Mouse (Mus musculus): Measurements from ENCODE around the gene Olfr1417. TPM values are rescaled to one million over a fixed set of nuclear protein-coding genes. Genes with fewer than 3 reads are reported as not detected.
"Not testable (repeated sequence)": the region's sequence is repeated elsewhere in the genome, so short reads cannot be mapped to it uniquely, and the experiment has no call there.

Olfr1417 gene
- not detected in 2 replicates for polyA plus RNA-seq (2016; fragmentation: Nextera tagmentation; extraction: Ambion mirVana)

- no peak within 1 kb of the TSS for H3K4me2 ChIP-seq (replicated peaks)
- ATAC-seq (ENCODE audit: low FRiP score, low read depth): no peak
- H3K4me3 ChIP-seq: no peak within 1 kb of the TSS
- no peaks in the 10 kb centered on the region for H3K27me3 ChIP-seq
- 89% methylated on average over 4 of the region's 4 CpGs for WGBS
- H3K36me3 ChIP-seq: no peaks in the 10 kb centered on the region
- no peaks in the 10 kb centered on the region for H3K9me3 ChIP-seq
- H3K9ac ChIP-seq (replicated peaks): no peak within 1 kb of the TSS
- no peak within 1 kb of the TSS for H3K27ac ChIP-seq (replicated peaks)
- no peaks in the 10 kb centered on the region for H3K4me1 ChIP-seq
These were observed at the start of gene Olfr1417 for GRCm38 (mm10) chr19:11839119-11839518. TSS of gene Olfr1417 (minus strand) at chr19:11839219.

- Histone ChIP-seq H3K4me2 (replicated peaks) (no peak within 1 kb of the TSS), H3K36me3 (no peaks in the 10 kb centered on the region), H3K4me3 (no peak within 1 kb of the TSS), H3K9me3 (no peaks in the 10 kb centered on the region), H3K27ac (replicated peaks) (no peak within 1 kb of the TSS), H3K4me1 (no peaks in the 10 kb centered on the region), H3K27me3 (no peaks in the 10 kb centered on the region), H3K9ac (replicated peaks) (no peak within 1 kb of the TSS)
- WGBS: 39% methylated on average over 1 of the region's 1 CpGs
- no peak for ATAC-seq (ENCODE audit: low FRiP score, low read depth)
These were observed 47.2 kb upstream of the Olfr1417 start, which contains the start of gene Olfr1420 for GRCm38 (mm10) chr19:11886265-11886664. TSS of gene Olfr1420 (plus strand) at chr19:11886565.

DNA sequence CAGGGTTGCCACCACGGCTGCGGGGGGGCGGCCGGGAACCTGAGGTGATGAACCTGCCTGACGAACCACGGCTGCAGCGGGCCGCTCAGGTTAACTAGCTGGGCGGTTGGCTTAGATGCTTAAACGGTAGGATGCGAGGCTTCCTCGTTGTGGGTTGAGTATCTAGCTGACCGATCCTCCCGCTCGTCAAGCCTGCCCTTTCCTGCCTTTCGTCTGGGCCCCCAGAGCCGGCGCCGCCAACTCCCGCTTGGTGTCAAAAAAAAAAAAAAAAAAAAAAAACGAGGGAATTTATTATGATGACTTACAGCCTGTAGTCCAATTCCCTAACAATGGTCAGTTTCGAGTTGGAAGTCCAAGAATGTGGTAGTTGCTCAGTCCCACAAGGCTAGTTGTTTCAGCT is 39.4 kb upstream of the Olfr1417 start:
- 64% methylated on average over 22 of the region's 22 CpGs for WGBS
- H3K4me2 ChIP-seq (replicated peaks); H3K27me3 ChIP-seq; H3K9me3 ChIP-seq; H3K9ac ChIP-seq (replicated peaks); H3K4me1 ChIP-seq; H3K36me3 ChIP-seq; ATAC-seq (ENCODE audit: low FRiP score, low read depth); H3K27ac ChIP-seq (replicated peaks); H3K4me3 ChIP-seq: not testable (repeated sequence)

DNA sequence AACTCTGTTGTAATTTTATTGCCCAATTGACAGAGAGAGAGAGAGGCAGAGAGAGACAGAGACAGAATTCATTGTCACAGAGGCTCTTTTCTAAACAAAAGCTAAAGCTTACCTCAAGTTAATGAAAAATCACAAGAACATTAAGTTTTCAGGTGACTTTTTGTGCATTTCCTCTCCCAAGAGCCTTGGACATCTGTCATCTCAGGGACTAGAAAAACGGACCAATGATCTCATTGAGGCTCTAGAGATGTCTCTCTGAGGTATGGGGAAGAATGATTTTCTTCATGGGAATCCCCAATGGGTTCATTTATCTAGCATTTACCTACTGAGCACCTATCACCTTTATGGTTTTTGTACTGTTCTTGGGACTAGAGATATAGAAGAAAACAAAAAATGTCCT is 36.0 kb upstream of the Olfr1417 start, which contains the start of gene Olfr1419:
TSS of gene Olfr1419 (minus strand) at position 101 of the 400 bp plus-strand sequence.
- ATAC-seq (ENCODE audit: low FRiP score, low read depth): no peak
- Histone ChIP-seq H3K4me2 (replicated peaks) (no peak within 1 kb of the TSS), H3K27ac (replicated peaks) (no peak within 1 kb of the TSS), H3K4me3 (no peak within 1 kb of the TSS), H3K9ac (replicated peaks) (no peak within 1 kb of the TSS), H3K36me3 (no peaks in the 10 kb centered on the region), H3K27me3 (no peaks in the 10 kb centered on the region), H3K4me1 (no peaks in the 10 kb centered on the region), H3K9me3 (no peaks in the 10 kb centered on the region)
- WGBS: 44% methylated on average over 1 of the region's 1 CpGs

DNA sequence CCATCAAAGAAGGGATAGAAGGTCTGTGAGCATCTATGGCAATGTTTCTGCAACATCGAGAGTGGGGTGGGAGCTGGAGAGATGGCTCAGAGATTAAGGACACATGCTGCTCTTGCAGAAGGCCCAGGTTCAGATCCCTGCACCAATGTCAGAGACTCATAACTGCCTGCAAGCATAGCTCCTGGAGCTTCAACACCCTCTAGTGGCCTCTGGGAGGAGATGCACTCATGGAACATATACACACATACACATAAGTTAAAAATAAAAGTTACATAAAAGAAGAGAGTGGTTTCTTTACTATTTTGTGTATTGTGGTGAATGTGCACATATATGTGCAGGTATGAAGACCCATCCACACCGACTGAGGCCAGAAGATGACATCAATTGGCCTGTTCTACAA is 28.8 kb upstream of the Olfr1417 start:
- 75% methylated on average over 2 of the region's 2 CpGs for WGBS
- H3K9me3 ChIP-seq: no peaks in the 10 kb centered on the region
- no peaks in the 10 kb centered on the region for H3K27me3 ChIP-seq
- H3K27ac ChIP-seq (replicated peaks): no peak overlapping the region
- H3K4me3 ChIP-seq: no peak overlapping the region
- ATAC-seq (ENCODE audit: low FRiP score, low read depth): no peak
- no peaks in the 10 kb centered on the region for H3K36me3 ChIP-seq
- no peak overlapping the region for H3K9ac ChIP-seq (replicated peaks)
- H3K4me2 ChIP-seq (replicated peaks): no peak overlapping the region
- no peaks in the 10 kb centered on the region for H3K4me1 ChIP-seq

DNA sequence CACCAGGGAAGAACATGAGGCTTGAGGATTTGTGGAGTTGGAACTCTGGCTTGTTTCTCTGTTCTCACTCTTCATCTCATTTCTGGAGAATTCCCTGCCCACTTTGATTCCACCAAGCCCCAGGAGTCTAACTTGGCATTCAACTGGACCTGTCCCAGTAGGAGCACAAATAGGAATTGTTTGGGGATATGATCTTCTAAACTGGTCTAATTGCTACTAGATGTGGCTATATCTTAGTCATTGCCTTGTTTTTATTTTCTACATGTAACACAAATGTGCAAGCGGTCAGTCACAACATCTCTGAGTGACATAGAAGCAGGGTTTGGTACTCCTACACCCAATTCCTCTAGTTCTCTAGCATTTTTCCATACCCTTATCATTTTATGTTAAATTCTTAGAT is 21.9 kb upstream of the Olfr1417 start, which contains the start of gene Olfr1418:
TSS of gene Olfr1418 (minus strand) at position 101 of the 400 bp plus-strand sequence.
- H3K27me3 ChIP-seq: no peaks in the 10 kb centered on the region
- H3K4me3 ChIP-seq: no peak within 1 kb of the TSS
- no peak for ATAC-seq (ENCODE audit: low FRiP score, low read depth)
- H3K36me3 ChIP-seq: no peaks in the 10 kb centered on the region
- H3K4me2 ChIP-seq (replicated peaks): no peak within 1 kb of the TSS
- WGBS: 100% methylated on average over 1 of the region's 1 CpGs
- no peak within 1 kb of the TSS for H3K9ac ChIP-seq (replicated peaks)
- no peaks in the 10 kb centered on the region for H3K4me1 ChIP-seq
- no peaks in the 10 kb centered on the region for H3K9me3 ChIP-seq
- H3K27ac ChIP-seq (replicated peaks): no peak within 1 kb of the TSS

- Histone ChIP-seq H3K36me3 (no peaks in the 10 kb centered on the region), H3K27me3 (no peaks in the 10 kb centered on the region), H3K4me3 (no peak overlapping the region), H3K27ac (replicated peaks) (no peak overlapping the region), H3K4me2 (replicated peaks) (no peak overlapping the region), H3K4me1 (no peaks in the 10 kb centered on the region), H3K9ac (replicated peaks) (no peak overlapping the region), H3K9me3 (no peaks in the 10 kb centered on the region)
- ATAC-seq (ENCODE audit: low FRiP score, low read depth): no peak
- 78% methylated on average over 6 of the region's 6 CpGs for WGBS
These were observed 17.5 kb upstream of the Olfr1417 start for GRCm38 (mm10) chr19:11856506-11856905.

- no peaks in the 10 kb centered on the region for H3K4me1 ChIP-seq
- WGBS: 81% methylated on average over 2 of the region's 2 CpGs
- no peak for ATAC-seq (ENCODE audit: low FRiP score, low read depth)
These were observed 15.8 kb upstream of the Olfr1417 start for GRCm38 (mm10) chr19:11854821-11855220.

DNA sequence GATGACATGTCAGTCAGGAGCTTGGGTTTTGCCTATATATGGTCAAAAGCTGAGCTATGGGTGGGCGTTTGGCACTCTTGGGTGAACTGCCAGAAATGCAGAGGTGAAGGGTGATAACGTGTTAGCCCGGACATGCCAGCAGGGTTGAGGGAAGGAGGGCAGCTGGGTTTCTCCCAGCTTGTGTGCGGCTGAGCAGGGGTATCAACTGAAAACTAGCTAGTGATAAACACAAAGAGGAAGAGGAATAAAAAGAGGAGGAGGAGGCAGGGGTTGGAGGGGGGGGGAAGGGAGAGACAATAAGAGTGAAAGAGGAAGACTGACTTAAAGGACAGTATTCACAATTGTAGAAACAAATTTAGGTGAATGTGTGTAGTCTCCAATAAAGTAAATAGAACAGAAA is 13.6 kb upstream of the Olfr1417 start:
- ATAC-seq (ENCODE audit: low FRiP score, low read depth): no peak
- H3K4me1 ChIP-seq: no peaks in the 10 kb centered on the region
- WGBS: 74% methylated on average over 4 of the region's 4 CpGs
- H3K9me3 ChIP-seq: no peaks in the 10 kb centered on the region
- H3K27ac ChIP-seq (replicated peaks): no peak overlapping the region
- no peaks in the 10 kb centered on the region for H3K27me3 ChIP-seq
- no peak overlapping the region for H3K4me3 ChIP-seq
- no peak overlapping the region for H3K4me2 ChIP-seq (replicated peaks)
- no peaks in the 10 kb centered on the region for H3K36me3 ChIP-seq
- no peak overlapping the region for H3K9ac ChIP-seq (replicated peaks)

More at GRCm38 (mm10) chr19:11854821-11855220, 15.8 kb upstream of the Olfr1417 start:
- H3K36me3 ChIP-seq: no peaks in the 10 kb centered on the region
- no peak overlapping the region for H3K9ac ChIP-seq (replicated peaks)
- no peak overlapping the region for H3K27ac ChIP-seq (replicated peaks)
- H3K27me3 ChIP-seq: no peaks in the 10 kb centered on the region
- no peak overlapping the region for H3K4me2 ChIP-seq (replicated peaks)
- H3K4me3 ChIP-seq: no peak overlapping the region
- no peaks in the 10 kb centered on the region for H3K9me3 ChIP-seq

DNA sequence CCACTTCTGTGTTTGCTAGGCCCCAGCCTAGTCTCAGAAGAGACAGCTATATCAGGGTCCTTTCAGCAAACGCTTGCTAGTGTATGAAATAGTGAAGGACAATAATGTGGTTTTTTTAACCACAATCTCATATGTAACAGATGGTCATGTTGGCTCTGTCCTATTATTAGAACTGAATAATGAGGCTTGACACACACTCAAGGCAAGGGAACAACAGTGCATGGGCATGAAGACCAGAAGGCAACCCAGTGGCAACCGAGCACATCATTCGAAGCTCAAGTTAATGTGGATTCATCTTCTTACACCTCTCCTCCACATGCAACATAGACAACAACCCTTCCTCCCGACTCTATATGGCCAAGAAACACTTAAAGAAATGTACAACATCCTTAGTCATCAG is 7.3 kb upstream of the Olfr1417 start:
- ATAC-seq (ENCODE audit: low FRiP score, low read depth): no peak
- H3K4me1 ChIP-seq: no peaks in the 10 kb centered on the region
- H3K4me3 ChIP-seq: no peak overlapping the region
- H3K9me3 ChIP-seq: no peaks in the 10 kb centered on the region
- H3K4me2 ChIP-seq (replicated peaks): no peak overlapping the region
- no peaks in the 10 kb centered on the region for H3K36me3 ChIP-seq
- WGBS: 80% methylated on average over 4 of the region's 4 CpGs
- H3K27me3 ChIP-seq: no peaks in the 10 kb centered on the region
- no peak overlapping the region for H3K9ac ChIP-seq (replicated peaks)
- H3K27ac ChIP-seq (replicated peaks): no peak overlapping the region

- Histone ChIP-seq H3K36me3 (no peaks in the 10 kb centered on the region), H3K9me3 (no peaks in the 10 kb centered on the region), H3K27ac (replicated peaks) (no peak overlapping the region), H3K9ac (replicated peaks) (no peak overlapping the region), H3K4me3 (no peak overlapping the region), H3K27me3 (0 out of 2 replicates have a peak, but pooled peaks cover 8% of the 10 kb centered on the region), H3K4me1 (peaks cover 13% of the 10 kb centered on the region), H3K4me2 (replicated peaks) (no peak overlapping the region)
- WGBS: 32% methylated on average over 4 of the region's 4 CpGs
- no peak for ATAC-seq (ENCODE audit: low FRiP score, low read depth)
These were observed 15.5 kb downstream of the Olfr1417 start for GRCm38 (mm10) chr19:11823346-11824065.

GRCm38 (mm10) chr19:11820211-11820610 is 18.8 kb downstream of the Olfr1417 start:
- Histone ChIP-seq H3K9me3 (no peaks in the 10 kb centered on the region), H3K36me3 (no peaks in the 10 kb centered on the region), H3K27me3 (peaks cover 34% of the 10 kb centered on the region), H3K4me1 (peaks cover 19% of the 10 kb centered on the region), H3K4me2 (replicated peaks) (peak overlapping the region; percentile 77), H3K4me3 (peak overlapping the region; percentile 64), H3K9ac (replicated peaks) (no peak overlapping the region; the same call in 1 of the 2 replicates), H3K27ac (replicated peaks) (no peak overlapping the region)
- ATAC-seq (ENCODE audit: low FRiP score, low read depth): no peak
- 40% methylated on average over 6 of the region's 6 CpGs for WGBS
